Mouse (Mus musculus): ENCODE results near the gene Cd24a. TPM values are rescaled to one million over a fixed set of nuclear protein-coding genes. Genes with fewer than 3 reads are reported as not detected.

The Cd24a gene
- 545 and 575 TPM in 2 replicates for polyA plus RNA-seq (2016; fragmentation: Nextera tagmentation; extraction: Ambion mirVana)

DNA sequence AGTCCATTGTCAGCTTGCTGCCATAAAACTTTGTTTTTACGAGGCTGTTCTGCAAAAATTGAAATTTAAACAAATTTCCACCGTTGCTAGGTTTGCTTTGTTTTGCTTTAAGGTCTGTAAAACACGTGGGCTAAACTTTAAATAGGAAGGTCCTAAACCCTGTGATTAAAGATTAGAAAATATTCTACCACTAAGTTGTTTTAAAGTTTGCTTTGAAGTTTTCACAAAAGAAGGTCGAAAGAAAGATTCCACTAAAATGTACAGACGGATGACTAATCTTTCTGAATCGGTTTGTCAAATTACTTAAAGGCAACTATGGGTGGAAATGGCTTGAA is at the start of gene Cd24a:
Cd24a (plus strand) TSS at position 288 of the 335 bp plus-strand sequence.
- no peak for ATAC-seq (ENCODE audit: low FRiP score, low read depth)
- peak within 1 kb of the TSS; percentile 97 for H3K27ac ChIP-seq (replicated peaks)
- peak within 1 kb of the TSS; percentile 78 for H3K4me3 ChIP-seq
- peak within 1 kb of the TSS; percentile 79 for H3K4me2 ChIP-seq (replicated peaks)
- H3K9ac ChIP-seq (replicated peaks) = peak within 1 kb of the TSS; percentile 93
- WGBS = under 1% methylated on average over 6 of the region's 6 CpGs
- peaks cover 13% of the 10 kb centered on the region for H3K36me3 ChIP-seq
- H3K4me1 ChIP-seq = peaks cover 16% of the 10 kb centered on the region
- no peaks in the 10 kb centered on the region for H3K9me3 ChIP-seq
- H3K27me3 ChIP-seq = peaks cover 19% of the 10 kb centered on the region

DNA sequence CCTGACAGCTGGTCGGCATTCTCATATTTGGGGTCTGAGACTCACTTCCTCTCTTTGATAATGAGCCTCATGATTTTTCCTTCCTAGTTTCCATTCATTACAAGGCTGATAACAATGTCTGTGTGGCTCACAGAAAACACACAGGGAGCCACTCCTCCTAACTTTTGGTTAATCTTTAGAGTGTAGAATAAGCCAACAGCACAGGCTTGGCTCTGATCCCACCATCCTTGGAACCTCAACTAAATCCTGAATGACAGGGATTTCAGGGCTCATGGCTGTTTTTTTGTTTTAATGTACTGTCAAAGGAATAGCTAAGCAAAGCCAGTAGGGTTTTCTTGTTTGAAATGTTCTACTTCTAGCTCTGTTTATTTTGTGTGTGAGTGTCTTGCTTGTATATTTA is 43.7 kb upstream of the Cd24a start:
- Histone ChIP-seq H3K9me3 (no peaks in the 10 kb centered on the region), H3K4me3 (no peak overlapping the region), H3K4me1 (peaks cover 3% of the 10 kb centered on the region), H3K4me2 (replicated peaks) (no peak overlapping the region), H3K36me3 (peaks cover 52% of the 10 kb centered on the region), H3K27ac (replicated peaks) (no peak overlapping the region), H3K9ac (replicated peaks) (no peak overlapping the region), H3K27me3 (no peaks in the 10 kb centered on the region)
- 85% methylated on average over 1 of the region's 1 CpGs for WGBS
- ATAC-seq (ENCODE audit: low FRiP score, low read depth) = no peak

DNA sequence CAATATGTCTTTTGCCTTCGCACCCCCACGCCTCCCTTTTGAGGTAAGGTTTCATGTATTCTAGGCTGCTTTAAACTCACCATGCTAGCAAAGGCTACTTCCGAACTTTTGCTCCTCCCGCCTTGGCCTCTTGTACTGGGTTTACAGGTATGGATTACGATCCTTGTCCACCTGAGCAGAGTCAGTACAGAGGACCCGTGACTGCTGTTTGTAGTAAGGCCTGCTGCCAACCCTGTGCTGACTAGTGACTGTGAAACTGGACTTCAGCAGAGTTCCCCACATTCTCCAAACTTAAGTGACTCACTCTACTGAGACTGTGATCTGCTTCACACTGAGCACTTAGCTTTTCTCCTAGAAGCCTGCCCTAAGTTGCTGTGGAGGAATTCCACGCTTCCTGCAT is 40.4 kb upstream of the Cd24a start:
- 94% methylated on average over 7 of the region's 7 CpGs for WGBS
- Histone ChIP-seq H3K36me3 (peaks cover 21% of the 10 kb centered on the region), H3K4me2 (replicated peaks) (no peak overlapping the region), H3K4me1 (peaks cover 13% of the 10 kb centered on the region), H3K9me3 (no peaks in the 10 kb centered on the region), H3K9ac (replicated peaks) (no peak overlapping the region), H3K27ac (replicated peaks) (no peak overlapping the region), H3K27me3 (no peaks in the 10 kb centered on the region), H3K4me3 (no peak overlapping the region)
- ATAC-seq (ENCODE audit: low FRiP score, low read depth) = no peak

DNA sequence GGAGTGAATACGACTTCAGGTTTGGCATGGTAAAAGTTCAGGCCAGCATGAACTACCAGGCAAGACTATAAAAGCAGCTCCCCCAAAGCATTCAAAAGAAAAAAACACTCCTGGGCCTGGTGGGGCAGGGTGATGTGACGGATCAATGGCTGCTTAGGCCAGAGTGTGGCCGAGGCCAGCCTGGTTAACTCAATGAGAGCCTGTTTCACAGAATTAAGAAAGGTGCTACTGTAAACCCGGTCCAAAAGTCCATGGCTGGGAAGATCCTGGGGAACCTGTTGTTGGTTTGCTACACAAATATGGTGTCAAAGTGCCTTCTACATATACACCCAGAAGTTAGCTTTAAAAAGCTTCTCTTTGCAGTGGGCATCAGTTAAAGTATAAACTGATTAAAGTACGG is 39.3 kb upstream of the Cd24a start:
- Histone ChIP-seq H3K27ac (replicated peaks) (no peak overlapping the region), H3K4me2 (replicated peaks) (no peak overlapping the region), H3K4me1 (peaks cover 13% of the 10 kb centered on the region), H3K27me3 (no peaks in the 10 kb centered on the region), H3K4me3 (no peak overlapping the region), H3K9me3 (no peaks in the 10 kb centered on the region), H3K36me3 (peaks cover 15% of the 10 kb centered on the region; the same call in 1 of the 2 replicates), H3K9ac (replicated peaks) (no peak overlapping the region)
- 82% methylated on average over 5 of the region's 5 CpGs for WGBS
- ATAC-seq (ENCODE audit: low FRiP score, low read depth) = no peak

DNA sequence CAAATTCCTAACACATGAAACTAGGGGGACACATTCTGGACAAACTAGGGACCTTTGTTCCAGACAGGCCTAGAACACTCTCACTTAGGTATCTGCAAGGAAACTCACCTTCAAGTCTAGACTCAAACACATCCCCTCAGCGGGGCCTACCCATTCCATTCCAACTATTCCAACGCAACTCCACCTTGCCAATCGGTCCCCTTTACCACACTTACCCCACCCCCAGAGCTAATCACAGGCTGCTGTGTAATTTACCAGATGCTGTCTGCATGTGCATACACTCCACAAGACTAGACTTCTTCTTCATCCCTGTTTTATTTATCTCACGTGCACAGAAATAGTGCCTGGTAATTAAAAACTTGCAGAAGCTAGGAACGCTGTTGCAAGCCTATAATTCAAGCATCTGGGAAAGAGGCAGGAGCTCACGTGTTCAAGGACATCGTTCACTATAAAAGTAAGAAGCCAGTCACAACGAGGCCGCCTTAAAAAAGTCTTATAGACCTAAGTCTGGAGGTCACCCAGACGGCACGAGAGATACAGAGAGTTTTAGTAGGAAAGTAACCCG is 38.3 kb upstream of the Cd24a start:
- peak overlapping the region; percentile 70 for H3K4me2 ChIP-seq (replicated peaks)
- H3K4me1 ChIP-seq = peaks cover 13% of the 10 kb centered on the region
- peaks cover 12% of the 10 kb centered on the region; the same call in 1 of the 2 replicates for H3K36me3 ChIP-seq
- peak overlapping the region; percentile 89 for H3K9ac ChIP-seq (replicated peaks)
- 24% methylated on average over 12 of the region's 12 CpGs for WGBS
- H3K27ac ChIP-seq (replicated peaks) = no peak overlapping the region
- peak overlapping the region; percentile 92 for H3K4me3 ChIP-seq
- H3K27me3 ChIP-seq = no peaks in the 10 kb centered on the region
- no peaks in the 10 kb centered on the region for H3K9me3 ChIP-seq
- ATAC-seq (ENCODE audit: low FRiP score, low read depth) = no peak

DNA sequence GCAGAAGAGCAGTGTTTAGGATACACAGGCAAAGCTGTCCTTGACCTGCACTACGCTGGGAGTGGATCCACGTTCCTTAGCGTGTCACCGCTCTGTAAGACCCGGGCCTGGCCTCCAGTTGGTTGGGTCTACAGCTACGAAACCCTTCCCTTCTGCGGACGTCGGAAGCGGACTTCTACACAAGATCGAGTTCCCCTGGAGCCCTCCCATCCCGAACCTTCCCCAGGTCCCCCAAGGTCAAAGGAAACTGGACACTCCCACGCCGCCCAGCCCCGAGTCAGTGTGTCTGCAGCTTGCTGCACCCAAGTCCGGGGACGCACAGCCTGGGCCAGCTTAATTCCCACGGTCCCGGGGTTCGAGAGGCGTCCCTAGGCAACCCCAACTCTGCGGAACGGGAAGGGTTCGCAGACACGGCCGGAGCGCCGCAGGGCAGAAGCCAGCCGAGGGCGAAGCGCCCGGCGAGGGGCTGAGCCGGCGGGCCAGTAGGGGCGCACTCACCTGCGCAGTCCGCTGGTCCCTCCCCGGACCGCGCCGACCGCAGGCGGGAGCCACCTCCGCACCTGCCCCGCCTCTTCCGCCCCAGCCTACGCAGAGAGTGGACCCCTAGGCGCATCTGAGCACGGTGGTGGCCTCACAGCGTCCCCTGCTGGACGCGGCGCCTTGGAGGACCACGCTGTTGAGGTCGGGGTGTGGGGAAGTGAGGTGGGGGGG is 37.5 kb upstream of the Cd24a start, which contains the start of gene 1700021F05Rik:
1700021F05Rik (minus strand) TSS at position 553 of the 711 bp plus-strand sequence.
- H3K27me3 ChIP-seq = no peaks in the 10 kb centered on the region
- WGBS = under 1% methylated on average over 56 of the region's 56 CpGs
- peak within 1 kb of the TSS; percentile 70 for H3K4me2 ChIP-seq (replicated peaks)
- H3K9ac ChIP-seq (replicated peaks) = peak within 1 kb of the TSS; percentile 89
- peak within 1 kb of the TSS; percentile 65 for H3K27ac ChIP-seq (replicated peaks)
- H3K9me3 ChIP-seq = no peaks in the 10 kb centered on the region
- peak within 1 kb of the TSS; percentile 92 for H3K4me3 ChIP-seq
- peaks cover 9% of the 10 kb centered on the region; the same call in 1 of the 2 replicates for H3K36me3 ChIP-seq
- H3K4me1 ChIP-seq = peaks cover 13% of the 10 kb centered on the region
- peak; percentile 98 for ATAC-seq (ENCODE audit: low FRiP score, low read depth)

DNA sequence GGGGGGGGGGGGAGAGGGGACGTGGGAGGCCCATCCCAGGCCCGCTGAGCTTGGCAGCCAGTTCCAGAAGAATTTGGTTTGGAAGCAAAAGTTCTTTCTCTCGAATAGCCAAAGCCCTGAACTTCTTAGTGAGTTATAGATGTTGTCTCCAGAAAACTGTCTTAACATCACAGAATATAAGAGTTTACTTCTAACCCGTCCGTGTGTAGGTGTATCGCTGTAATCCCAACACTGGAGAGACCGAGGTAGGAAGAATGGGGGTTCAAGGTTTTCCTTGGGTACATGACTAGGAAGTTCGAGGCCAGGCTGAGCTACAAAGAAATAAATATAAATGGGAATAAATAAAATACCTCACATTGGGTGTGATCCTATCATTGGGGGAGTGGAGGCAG is 36.9 kb upstream of the Cd24a start:
- Histone ChIP-seq H3K27ac (replicated peaks) (no peak overlapping the region), H3K27me3 (no peaks in the 10 kb centered on the region), H3K4me1 (peaks cover 13% of the 10 kb centered on the region), H3K9ac (replicated peaks) (peak overlapping the region; percentile 89; the same call in 1 of the 2 replicates), H3K4me2 (replicated peaks) (peak overlapping the region; percentile 70), H3K4me3 (peak overlapping the region; percentile 92), H3K9me3 (no peaks in the 10 kb centered on the region), H3K36me3 (peaks cover 4% of the 10 kb centered on the region; the same call in 1 of the 2 replicates)
- ATAC-seq (ENCODE audit: low FRiP score, low read depth) = peak; percentile 16; the same call in 1 of the 2 replicates
- 49% methylated on average over 8 of the region's 8 CpGs for WGBS

DNA sequence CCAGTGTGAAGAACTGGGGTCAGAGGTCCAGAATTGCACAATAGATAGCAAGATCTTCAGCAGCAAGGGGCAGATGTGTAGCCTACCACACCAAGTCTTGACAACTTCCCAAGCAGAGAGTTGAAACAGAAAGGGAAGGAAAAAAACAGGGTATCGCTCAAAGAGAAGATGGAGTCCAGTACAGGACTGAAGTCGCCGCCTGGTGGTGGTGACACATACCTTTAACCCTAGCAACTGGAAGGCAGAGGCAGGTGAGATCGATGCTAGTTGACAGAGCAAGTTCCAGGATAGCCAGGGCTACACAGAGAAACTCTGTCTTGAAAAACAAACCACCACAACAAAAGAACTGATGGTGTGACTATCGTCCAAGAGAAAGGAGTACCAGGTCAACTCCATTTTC is 28.7 kb upstream of the Cd24a start:
- 66% methylated on average over 5 of the region's 5 CpGs for WGBS
- H3K27me3 ChIP-seq = no peaks in the 10 kb centered on the region
- H3K4me1 ChIP-seq = 0 out of 2 replicates have a peak, but pooled peaks cover 6% of the 10 kb centered on the region
- no peak for ATAC-seq (ENCODE audit: low FRiP score, low read depth)
- H3K9ac ChIP-seq (replicated peaks) = no peak overlapping the region
- H3K4me3 ChIP-seq = no peak overlapping the region
- no peak overlapping the region for H3K4me2 ChIP-seq (replicated peaks)
- no peaks in the 10 kb centered on the region for H3K9me3 ChIP-seq
- H3K27ac ChIP-seq (replicated peaks) = no peak overlapping the region
- H3K36me3 ChIP-seq = no peaks in the 10 kb centered on the region

DNA sequence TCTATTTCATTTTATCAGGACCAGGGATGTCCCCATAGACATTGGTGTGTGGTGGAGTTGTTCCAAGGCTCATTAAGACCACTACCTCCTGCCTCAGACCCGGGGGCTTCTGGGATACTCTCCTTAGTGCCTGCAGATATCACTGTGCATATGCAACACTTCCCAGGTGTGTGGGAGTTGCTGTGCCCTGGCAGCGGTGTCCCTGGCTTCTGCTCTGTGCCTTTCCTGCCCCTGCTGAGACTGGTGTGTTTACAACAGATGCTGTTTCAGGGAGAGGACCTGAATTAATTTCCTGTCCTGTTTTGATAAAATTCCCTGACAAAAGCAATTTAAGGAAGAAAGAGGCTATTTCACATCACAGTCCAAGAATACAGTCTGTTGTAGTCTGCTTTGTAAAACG is 27.2 kb upstream of the Cd24a start:
- ATAC-seq (ENCODE audit: low FRiP score, low read depth) = no peak
- 34% methylated on average over 3 of the region's 3 CpGs for WGBS
- no peak overlapping the region for H3K4me2 ChIP-seq (replicated peaks)
- H3K27ac ChIP-seq (replicated peaks) = no peak overlapping the region
- H3K9ac ChIP-seq (replicated peaks) = no peak overlapping the region
- H3K4me3 ChIP-seq = no peak overlapping the region
- no peaks in the 10 kb centered on the region for H3K27me3 ChIP-seq
- no peaks in the 10 kb centered on the region for H3K9me3 ChIP-seq
- H3K36me3 ChIP-seq = no peaks in the 10 kb centered on the region
- H3K4me1 ChIP-seq = 0 out of 2 replicates have a peak, but pooled peaks cover 6% of the 10 kb centered on the region

DNA sequence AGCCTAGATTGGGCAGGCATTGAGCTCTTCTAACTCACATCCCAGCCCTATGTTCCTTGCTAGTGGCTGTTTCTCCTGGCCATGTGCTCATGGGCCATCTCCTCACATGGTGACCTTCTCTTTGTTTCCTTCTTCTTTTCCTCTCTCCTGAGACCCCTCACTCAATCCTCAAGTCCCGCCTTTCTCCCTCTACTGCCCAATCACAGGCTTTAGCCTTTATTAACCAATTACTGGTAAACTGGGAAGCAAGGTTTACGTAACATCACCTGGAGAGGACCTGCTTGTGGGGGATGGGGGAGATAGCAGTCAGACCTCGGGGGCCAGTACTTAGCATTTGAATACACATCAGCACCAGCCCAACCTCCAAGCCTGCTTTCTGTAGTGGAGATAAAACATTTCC is 26.7 kb upstream of the Cd24a start:
- WGBS = 32% methylated on average over 3 of the region's 3 CpGs
- H3K27me3 ChIP-seq = no peaks in the 10 kb centered on the region
- H3K4me1 ChIP-seq = 0 out of 2 replicates have a peak, but pooled peaks cover 6% of the 10 kb centered on the region
- H3K36me3 ChIP-seq = no peaks in the 10 kb centered on the region
- no peaks in the 10 kb centered on the region for H3K9me3 ChIP-seq
- no peak overlapping the region for H3K4me2 ChIP-seq (replicated peaks)
- no peak overlapping the region for H3K4me3 ChIP-seq
- no peak overlapping the region for H3K27ac ChIP-seq (replicated peaks)
- no peak for ATAC-seq (ENCODE audit: low FRiP score, low read depth)
- no peak overlapping the region for H3K9ac ChIP-seq (replicated peaks)

DNA sequence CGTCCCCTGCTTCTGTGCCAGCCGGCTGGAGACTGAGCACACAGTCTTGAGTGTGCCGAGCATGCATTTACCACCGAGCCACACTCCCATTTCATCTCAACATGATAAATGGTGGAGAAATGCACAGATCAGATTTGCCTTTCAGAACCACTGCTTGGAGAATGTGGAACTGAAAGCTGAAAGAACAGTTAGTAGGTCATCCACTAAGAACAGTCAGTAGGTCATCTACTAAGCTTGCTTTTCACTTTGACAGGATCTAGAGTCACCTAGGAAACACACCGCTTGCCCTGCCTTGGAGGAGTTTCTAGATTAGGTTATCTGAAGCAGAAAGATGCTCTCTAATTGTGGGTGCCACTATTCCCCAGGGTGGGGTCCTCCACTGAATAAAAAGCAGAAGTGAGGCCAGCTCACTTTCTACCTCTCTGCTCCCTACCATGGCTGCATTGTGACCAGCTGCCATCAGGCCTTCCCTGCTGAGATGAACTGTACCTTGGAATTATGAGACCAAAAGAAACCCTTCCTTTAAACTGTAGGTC is 20.4 kb upstream of the Cd24a start:
- Histone ChIP-seq H3K36me3 (no peaks in the 10 kb centered on the region), H3K27ac (replicated peaks) (no peak overlapping the region), H3K27me3 (no peaks in the 10 kb centered on the region), H3K9ac (replicated peaks) (no peak overlapping the region), H3K4me3 (no peak overlapping the region), H3K4me2 (replicated peaks) (no peak overlapping the region), H3K9me3 (no peaks in the 10 kb centered on the region), H3K4me1 (no peaks in the 10 kb centered on the region)
- 90% methylated on average over 5 of the region's 5 CpGs for WGBS
- no peak for ATAC-seq (ENCODE audit: low FRiP score, low read depth)

DNA sequence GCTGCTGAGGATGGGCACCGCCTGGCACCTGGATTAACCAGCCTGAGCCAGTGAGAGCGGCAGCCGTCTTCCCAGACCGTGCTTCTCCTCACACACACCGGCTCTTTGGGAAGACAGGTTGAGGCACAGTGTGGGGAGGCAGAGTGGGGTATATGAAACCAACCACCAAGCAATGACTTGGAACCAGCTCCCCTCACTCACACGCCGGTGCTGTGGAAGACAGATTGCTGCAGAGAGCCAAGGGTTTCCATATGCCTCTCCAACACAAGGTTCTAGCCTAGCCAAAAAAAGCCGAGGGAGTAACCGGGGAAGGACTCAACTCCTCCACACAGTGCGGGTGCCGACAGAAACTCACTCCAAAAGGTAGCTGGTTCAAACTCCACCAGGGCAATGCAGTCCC is 18.8 kb upstream of the Cd24a start:
- no peaks in the 10 kb centered on the region for H3K27me3 ChIP-seq
- no peaks in the 10 kb centered on the region for H3K36me3 ChIP-seq
- no peaks in the 10 kb centered on the region for H3K4me1 ChIP-seq
- no peak overlapping the region for H3K4me2 ChIP-seq (replicated peaks)
- no peak overlapping the region for H3K4me3 ChIP-seq
- no peak for ATAC-seq (ENCODE audit: low FRiP score, low read depth)
- no peak overlapping the region for H3K27ac ChIP-seq (replicated peaks)
- WGBS = 80% methylated on average over 11 of the region's 11 CpGs
- H3K9ac ChIP-seq (replicated peaks) = no peak overlapping the region
- no peaks in the 10 kb centered on the region for H3K9me3 ChIP-seq
